Mouse (Mus musculus): Measurements from ENCODE around the gene Akap1.
A peak's percentile ranks its signal among the peaks of the same experiment; 100 is the strongest.
"Not testable (repeated sequence)": the region's sequence is repeated elsewhere in the genome, so short reads cannot be mapped to it uniquely, and the experiment has no call there.

Gene Akap1

DNA sequence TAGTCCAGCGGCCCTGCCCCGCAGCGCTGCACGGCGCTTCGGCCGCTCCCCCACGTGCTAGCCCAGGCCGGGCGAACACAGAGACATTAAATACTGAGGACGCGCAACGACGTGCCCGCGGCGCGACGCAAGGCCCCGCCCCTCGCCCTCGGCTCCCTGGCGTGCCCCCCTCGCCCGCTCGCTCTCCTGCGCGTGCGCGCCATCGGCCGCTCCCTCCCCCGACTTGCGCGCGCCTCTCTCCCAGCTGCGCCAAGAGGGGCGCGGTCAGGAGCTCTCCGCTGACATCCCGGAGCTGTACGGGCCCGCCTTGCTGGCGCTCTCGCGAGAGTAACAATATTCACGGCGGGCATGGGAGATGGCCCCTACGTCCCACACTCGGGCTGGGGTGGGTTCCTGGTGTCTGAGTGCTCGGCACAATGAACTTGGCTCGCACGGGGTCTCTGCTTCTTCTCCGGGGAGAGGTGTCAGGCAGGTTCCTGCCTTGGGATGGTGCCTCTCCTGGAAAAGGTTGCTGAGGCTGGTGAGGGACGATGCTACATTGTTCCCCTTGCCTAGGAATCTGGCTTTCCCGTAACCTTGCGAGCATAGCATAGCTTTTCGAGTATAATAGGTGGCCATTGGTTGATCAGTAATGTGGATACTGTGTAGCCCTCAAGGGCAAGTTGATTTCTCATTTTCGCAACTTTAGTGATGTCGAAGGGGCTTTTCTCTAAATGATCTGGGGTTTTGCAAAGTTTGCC, at the start of gene Akap1:
TSS of gene Akap1 (minus strand) at position 129 of the 740 bp plus-strand sequence.
- DNase-seq (ENCODE audit: low spot score) = peak; percentile 96

DNA sequence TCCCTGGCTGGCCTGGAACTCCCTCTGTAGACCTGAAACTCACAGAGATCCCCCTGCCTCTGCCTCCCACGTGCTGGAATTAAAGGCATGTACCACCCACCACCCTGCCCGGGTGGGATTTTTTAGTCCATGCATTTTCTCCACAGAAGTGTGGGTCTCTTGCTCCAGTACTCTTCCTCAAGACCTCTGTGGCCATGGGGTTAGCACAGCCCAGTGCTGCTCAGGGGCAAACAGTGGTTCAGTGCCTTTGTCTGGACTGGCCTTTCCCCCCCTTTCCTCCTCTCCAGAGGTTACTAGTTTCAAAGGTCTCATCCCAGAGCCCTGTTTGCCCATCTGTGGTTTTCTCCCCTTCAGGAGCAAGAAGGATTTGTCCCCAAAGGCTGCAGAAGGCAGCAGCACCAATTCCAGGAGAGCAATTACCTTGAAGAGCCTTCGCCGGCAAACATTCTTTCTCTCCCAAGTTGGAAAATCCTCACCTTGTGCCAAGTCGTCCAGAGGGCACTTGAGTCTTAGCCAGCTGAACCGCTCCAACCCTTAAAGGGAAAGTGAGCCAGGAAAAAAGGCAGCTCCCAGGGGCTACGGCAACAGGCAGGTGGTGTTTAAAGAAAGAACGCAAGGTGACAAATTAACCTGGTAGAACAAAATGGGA, 45.1 kb upstream of the Akap1 start:
- DNase-seq (ENCODE audit: low spot score) = no peak

DNA sequence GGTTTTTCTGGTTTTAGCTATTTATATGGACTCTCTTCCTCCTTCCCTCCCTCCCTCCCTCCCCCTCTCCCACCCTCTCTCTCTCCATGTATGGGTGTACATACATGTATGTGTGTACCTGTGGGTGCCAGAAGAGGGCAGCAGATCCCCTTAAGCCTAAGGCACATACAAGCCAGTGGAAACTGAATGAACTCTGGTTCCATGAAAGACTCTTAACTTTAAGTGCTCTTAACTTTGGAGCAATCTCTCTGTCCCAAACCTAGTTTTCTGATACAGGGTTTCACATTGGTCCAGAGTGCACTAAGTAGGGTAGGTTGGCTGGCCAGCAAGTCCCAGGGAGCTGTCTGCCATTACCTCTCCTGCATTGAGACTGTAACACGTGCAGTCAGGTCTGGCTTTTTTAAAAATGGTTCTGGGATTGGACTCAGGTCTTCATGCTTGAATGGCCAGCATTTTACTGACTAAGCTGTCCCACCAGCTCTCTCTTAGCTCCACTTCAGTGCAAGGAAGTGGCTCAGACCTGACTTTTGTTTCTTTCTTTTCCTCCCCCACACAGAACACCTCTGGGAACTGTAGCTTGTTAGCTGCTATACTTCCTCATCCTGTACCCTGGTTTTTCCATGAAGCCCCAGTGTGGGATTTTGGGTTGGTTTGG, 44.3 kb upstream of the Akap1 start:
- peak; percentile 59 for DNase-seq (ENCODE audit: low spot score)

DNA sequence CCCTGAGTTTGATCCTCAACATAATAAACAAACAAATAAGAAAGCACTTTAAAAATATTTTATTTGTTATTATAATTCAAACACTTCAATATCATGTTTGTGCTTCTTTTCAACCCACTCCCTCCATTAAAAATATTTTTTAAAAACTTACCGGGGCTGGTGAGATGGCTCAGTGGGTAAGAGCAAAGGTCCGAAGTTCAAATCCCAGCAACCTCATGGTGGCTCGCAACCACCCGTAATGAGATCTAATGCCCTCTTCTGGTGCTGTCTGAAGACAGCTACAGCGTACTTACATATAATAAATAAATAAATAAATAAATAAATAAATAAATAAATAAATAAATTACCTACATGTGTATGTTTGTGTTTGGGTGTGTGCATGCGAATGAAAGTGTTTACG, 43.5 kb upstream of the Akap1 start:
- no peak for DNase-seq (ENCODE audit: low spot score)

DNA sequence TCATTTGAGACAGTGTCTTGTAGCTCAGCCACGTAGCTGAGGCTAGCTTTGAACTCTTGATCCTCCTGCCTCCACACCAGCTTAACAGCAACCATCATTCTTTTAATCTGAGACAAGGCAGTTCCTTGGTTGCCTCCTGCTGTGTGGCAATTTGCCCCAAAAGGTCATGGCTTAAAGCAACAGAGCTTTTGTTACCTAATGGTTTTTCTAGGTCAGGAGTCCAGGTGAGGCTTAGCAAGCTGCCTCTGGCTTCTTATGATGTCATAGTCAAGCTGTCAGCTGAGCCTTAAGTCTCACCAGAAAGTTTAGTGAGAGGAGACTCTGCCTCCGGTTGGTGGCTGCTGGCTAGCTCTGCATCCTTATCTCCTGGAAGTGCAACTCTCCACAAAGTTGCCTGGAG, 41.2 kb upstream of the Akap1 start:
- no peak for DNase-seq (ENCODE audit: low spot score)

DNA sequence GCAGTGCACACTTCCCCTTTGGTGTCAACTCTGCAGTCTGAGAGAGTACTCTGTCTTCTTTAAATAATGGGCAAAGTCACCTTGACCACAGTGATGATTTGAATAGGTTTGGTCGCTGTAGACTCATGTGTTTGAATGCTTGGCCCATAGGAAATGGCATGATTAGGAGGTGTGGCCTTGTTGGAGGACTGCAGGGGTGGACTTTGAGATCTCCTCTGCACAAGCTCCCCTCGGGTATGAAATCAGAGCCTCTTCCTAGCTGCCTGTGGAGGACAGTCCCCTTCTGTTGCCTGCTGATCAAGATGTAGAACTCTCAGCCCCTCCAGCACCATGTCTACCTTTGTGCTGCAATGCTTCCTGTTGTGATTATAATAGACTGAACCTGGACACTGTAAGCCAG, 39.7 kb upstream of the Akap1 start:
- no peak for DNase-seq (ENCODE audit: low spot score)

DNA sequence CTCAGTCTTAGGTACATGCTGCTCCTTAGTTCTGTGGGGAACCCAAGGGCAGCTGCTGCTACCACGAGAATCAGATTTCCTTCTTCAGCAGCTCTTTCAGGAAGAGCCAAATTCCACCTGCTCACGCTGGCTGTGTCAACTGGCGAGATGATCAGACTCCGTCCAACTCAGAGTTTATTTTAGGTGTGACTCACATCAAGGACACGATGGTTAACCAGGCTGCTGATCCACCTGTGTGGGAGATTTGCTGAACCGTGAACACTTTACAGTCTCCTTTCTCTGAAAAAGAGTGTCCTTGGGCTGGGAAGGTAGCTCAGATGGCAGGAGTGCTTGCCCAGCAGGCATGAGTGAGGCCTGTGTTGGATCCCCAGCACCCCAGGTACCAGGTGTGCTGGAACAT, 38.4 kb upstream of the Akap1 start:
- DNase-seq (ENCODE audit: low spot score) = no peak

DNA sequence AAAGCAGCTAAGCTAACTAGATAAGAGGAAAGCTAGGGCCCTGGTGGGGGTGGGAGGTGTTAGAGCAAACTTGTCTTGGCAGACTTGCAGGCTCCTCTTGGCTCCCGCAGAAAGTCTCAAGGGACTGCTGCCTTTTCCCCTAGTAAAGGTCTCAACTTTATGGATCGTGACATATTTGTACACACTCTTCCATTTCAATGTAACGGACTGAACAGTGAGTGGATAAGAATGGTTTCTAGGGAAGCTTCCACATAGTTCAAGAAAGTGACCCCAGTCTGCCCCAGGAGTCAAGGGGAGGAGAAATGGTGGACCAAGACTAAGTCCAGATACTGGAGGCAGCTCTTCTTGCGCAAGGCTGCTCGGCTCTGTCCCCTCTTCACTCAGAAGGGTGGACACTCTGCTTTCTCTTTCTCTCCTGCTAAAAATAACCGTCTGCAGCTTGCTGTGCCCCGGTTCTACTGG, 37.0 kb upstream of the Akap1 start:
- DNase-seq (ENCODE audit: low spot score) = no peak

DNA sequence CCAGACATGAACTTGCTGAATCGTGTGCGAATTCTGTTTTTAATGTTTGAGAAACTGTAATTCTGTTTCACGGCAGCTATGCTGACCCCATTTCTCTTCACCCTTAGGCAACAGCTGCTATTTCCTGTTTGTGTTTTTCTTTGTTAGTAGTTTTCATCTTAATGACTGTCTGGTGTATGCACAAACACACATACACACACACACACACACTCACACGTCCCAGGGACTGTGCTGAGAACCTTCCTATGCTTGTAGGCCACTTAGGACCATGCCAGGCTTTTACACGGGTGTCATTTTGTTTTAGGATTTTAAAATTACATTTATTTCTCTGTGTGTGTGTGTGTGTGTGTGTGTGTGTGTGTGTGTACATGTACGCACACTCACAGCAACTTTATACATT, 35.2 kb upstream of the Akap1 start:
- DNase-seq (ENCODE audit: low spot score) = no peak

DNA sequence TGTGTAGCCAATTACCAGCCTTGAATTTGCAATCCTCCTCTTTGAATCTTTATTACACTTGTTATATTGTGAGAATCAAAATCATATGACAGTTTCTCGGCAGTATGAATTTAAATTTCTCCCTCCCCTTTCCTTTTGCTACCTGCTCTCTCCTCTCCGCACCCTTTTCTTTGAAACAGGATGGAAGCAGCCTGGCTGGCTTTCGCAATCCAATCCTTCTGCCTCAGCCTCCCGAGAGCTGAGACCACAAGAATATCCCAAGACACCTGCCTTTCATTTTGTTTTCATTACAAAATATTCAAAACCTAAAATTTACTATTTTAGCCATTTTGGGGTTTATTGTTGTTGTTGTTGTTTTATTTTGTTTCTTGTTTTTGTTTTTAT, 34.0 kb upstream of the Akap1 start:
- no peak for DNase-seq (ENCODE audit: low spot score)

DNA sequence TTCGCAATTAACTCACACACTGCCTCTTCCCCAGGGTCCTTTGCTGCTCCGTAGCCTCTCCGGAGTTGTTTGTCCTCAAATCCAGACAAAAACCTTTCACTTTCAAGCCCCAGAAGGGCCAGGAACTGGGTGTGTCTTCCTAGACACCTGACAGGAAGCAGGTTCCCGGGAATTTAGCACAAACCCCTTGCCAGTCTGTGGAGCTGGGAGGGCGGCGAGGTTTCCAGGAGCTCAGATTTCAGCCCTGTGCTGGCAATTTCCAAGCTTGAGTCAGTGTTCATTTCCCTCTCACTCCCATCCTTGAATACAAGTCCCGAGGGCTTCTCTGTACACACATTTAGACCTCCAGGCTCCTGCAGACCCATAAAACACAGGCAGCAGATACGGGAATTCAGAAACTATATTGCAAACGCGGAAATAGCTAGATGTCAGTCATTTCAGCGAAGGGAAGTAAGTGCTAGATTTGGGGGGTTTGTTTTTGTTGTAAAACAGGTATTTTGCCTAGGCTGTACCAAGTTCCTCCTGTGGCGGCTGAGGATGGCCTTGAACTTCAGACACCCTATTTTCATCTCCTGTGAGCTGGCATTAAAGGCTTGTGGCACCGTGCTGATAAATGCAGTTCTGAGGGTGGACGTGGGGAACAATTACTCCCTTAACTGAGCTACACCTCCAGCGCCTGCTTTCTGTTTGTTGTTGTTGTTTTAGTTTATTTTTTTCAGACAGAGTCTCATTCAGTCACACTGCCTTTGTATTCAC, 33.4 kb upstream of the Akap1 start:
- peak; percentile 60 for DNase-seq (ENCODE audit: low spot score)

DNA sequence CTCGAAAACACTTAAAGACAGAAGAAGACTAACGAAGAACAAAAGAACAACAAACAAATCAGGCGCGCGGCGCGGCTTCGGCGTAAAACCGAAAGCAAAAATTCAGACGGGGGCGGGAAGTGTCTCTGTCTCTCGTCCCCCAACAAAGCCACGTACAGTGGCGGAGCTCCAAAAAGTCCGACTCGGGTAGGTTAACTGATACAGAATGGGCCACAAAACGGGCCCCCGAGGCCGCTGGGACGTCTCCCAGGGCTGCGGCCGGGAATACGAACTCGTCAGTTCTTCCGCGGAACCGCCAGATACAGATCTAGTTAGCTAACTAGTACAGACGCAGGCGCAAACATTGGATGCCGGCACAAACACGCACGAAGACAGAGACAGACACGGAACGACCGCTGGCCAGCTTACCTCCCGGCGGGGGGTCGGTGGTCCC, 31.4 kb upstream of the Akap1 start:
- DNase-seq (ENCODE audit: low spot score) = not testable (repeated sequence)

DNA sequence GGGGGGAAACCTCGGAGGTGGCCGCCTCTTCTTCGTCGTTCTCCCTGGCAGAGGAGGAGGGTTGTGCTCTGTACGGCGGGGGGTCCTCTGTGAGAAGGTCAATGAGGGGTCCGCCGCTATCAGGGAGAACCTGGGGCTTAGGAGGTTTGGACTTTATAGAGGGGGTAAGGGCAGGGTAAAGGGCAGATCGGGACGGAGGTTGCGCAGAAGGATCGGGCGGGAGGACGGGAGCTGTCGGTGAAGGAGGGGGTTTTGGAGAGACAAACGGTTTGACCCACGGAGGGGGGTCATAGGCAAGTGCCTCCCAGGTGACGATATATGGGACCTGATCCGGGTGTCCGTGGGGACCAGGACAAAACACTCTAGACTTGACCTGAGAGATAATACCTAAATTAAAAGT, 30.8 kb upstream of the Akap1 start:
- not testable (repeated sequence) for DNase-seq (ENCODE audit: low spot score)

DNA sequence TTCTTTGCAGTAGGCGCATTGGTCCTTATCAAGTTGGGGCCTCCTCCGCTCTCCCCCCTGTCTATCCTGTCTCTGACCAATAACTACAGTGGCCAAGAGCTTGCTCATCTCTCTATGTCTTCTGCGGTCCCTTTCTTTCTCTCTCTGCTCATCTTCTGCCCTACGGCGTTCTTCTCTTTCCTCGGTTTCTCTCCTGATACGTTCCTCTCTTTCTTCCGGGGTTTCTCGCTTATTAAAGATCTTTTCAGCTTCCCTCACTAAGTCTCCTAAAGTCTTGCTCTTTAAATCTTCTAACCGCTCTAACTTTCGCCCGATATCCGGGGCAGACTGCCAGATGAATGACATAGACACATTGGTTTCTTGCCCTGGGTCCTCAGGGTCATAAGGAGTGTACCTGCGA, 29.9 kb upstream of the Akap1 start:
- DNase-seq (ENCODE audit: low spot score) = not testable (repeated sequence)

DNA sequence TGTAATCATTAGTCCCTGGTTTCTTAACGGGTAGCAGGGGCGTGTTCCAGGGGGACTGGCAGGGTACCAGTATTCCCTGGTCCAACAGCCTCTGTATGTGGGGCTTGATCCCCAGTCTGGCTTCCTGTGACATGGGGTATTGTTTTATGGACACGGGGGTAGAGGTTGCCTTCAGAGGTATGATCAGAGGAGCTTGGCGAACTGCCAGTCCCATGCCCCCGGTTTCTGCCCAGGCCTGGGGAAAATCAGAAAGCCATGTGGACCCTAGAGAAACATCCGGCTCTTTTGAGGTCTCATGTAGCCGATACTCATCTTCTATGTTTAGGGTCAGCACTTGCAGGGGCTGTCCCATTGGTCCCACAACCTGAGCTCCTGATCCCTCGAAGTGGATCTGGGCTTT, 29.1 kb upstream of the Akap1 start:
- not testable (repeated sequence) for DNase-seq (ENCODE audit: low spot score)

DNA sequence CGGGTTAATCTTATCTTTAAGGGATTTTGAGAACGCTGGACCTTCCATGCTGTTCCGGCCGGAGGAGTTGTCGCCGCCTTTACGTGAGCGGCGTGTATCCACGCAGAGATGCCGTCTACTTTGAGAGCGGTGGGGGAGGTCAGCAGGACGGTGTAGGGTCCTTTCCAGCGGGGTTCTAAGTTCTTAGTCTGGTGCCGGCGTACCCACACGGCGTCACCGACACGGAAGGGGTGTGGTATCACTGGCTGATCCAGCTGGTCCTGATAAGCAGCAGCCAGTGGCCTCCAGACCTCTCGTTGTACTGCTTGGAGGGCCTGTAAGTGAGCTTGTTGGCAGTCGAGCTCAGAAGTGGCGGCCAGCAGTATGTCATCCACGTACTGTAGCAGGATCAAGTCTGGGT, 28.4 kb upstream of the Akap1 start:
- not testable (repeated sequence) for DNase-seq (ENCODE audit: low spot score)

DNA sequence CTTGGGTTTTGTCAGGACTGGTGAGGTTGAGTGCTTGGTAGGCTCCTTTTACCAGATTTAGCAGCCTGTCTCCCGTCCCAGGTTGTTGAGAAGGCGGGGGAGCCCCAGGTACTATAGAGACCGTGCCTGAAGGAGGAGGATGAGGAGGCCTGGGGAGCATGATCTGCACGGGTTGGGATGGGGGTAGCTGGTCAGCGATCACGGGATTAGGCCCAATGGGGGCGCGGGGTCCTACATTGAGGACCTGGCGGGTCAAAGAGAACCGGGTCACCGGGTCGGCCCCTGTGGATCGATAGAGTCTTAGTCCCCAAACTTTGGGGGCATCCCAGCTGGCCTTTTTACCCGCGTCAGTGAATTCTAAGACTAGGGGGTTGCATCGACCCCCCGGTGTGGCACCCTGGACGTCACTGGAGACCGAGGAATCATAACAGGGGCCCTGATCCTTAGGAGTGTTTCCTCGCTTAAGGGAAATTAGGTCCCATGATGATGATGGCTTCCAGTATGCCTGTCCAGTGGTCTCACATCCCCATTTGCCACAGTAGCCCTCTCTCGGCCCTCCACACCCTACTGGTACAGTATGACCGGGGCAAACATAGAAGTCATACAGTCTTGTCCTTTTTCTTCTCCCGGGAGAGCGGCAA, 27.7 kb upstream of the Akap1 start:
- DNase-seq (ENCODE audit: low spot score) = not testable (repeated sequence)

DNA sequence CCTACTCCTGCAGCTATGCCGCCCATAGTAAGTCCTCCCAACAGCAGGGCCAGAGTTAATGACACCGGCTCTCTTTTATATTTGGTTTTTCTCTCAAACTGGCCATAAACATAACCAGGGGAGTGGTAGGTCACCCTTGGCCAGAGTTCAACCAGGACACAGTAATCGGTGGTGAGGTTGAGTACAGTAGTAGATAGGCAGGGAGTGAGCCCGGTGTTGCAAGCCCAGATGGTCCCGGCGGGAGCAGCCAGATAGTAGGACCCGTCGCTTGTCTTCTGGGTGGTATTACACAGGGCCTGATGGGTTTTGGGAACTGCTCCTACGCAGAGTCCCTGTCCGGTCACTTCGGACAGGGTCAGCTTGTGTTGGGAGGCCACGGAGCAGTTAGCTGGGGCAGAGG, 27.1 kb upstream of the Akap1 start:
- not testable (repeated sequence) for DNase-seq (ENCODE audit: low spot score)

DNA sequence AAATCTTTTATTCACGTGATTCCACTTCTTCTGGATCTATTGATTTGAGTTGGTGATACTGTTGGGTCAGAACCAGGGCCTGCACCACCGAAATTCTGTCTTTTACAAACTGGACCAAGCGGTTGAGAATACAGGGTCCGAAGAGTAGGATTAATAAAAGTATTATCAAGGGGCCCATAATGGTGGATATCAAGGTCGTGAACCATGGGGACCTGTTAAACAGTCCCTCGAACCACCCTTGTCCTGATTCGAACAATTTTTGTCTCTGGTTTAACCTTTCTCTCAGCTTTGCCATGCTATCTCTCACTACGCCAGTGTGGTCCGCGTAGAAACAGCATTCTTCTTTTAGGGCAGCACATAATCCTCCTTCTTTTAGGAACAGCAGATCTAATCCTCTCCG, 26.5 kb upstream of the Akap1 start:
- not testable (repeated sequence) for DNase-seq (ENCODE audit: low spot score)

DNA sequence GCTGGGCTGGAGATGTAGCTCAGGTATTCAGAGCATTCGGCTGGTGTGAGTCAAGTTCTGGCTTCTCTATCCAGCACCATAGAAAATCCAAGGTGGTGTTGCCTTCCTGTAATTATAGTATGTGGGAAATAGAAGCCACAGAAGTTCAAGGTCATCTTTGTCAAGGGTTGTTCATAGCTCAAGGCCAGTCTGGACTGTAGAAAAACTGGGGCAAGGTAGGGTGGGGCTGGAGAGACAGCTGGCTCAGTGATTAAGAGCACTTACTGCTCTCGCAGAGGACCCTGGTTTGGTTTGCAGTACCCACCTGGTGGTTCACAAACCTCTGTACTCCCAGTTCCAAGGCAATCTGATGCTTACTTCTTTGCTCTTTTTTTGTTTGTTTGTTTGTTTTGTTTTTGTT, 24.6 kb upstream of the Akap1 start:
- no peak for DNase-seq (ENCODE audit: low spot score)

DNA sequence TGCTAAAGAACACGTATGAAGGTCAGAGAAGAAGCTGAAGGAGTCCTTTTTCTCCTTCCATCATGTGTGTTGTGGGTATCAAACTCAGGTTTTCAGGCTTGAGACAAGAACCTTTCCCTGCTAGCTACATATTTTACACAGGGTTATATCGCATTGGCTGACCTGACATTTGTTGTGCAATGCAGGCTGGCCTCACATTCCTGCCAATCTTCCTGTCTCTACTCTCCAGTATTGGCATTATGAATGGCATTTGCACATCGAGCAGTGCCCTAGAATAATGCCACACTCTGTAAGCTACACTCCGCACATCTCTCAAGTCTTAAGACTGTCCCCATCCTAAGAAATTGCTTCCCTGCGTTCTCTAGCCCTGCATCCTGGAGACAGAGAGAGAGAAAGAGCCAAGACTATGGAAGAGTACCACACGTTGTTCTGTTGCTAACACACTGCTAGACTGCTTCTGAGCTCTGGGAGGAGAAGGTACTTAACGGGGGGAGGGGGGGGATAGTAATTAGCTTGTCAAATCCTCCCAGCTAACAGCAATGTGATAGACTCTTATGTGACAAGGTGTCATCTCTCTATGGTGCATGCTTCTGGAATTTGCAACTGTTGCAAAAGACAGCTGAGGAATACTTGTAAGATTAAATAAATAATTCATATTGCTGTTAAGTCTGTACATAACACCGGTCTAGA, 20.1 kb upstream of the Akap1 start:
- DNase-seq (ENCODE audit: low spot score) = no peak

All from embryo, embryonic 10.5 days (tissue).